Mouse (Mus musculus): ENCODE measurements around the gene Lsamp.
"Not testable (repeated sequence)": the region's sequence is repeated elsewhere in the genome, so short reads cannot be mapped to it uniquely, and the experiment has no call there.

Gene Lsamp

GRCm38 (mm10) chr16:41929546-41929945, 1945.4 kb downstream of the Lsamp start:
- DNase-seq (ENCODE audit: low spot score): no peak

GRCm38 (mm10) chr16:41935701-41936100, 1951.5 kb downstream of the Lsamp start:
- DNase-seq (ENCODE audit: low spot score): no peak

GRCm38 (mm10) chr16:41936908-41937595, 1952.9 kb downstream of the Lsamp start:
- no peak for DNase-seq (ENCODE audit: low spot score)

GRCm38 (mm10) chr16:41937596-41937990, 1953.4 kb downstream of the Lsamp start:
- DNase-seq (ENCODE audit: low spot score): no peak

GRCm38 (mm10) chr16:41938258-41938657, 1954.1 kb downstream of the Lsamp start:
- DNase-seq (ENCODE audit: low spot score): no peak

- DNase-seq (ENCODE audit: low spot score): no peak
Observed at GRCm38 (mm10) chr16:41941591-41942315, 1957.6 kb downstream of the Lsamp start.

- no peak for DNase-seq (ENCODE audit: low spot score)
Observed at GRCm38 (mm10) chr16:41957811-41958210, 1973.7 kb downstream of the Lsamp start.

GRCm38 (mm10) chr16:41965636-41966035, 1981.5 kb downstream of the Lsamp start:
- no peak for DNase-seq (ENCODE audit: low spot score)

- no peak for DNase-seq (ENCODE audit: low spot score)
Observed at GRCm38 (mm10) chr16:41969215-41969614, 1985.1 kb downstream of the Lsamp start.

- DNase-seq (ENCODE audit: low spot score): no peak
Observed at GRCm38 (mm10) chr16:41974866-41975719, 1990.9 kb downstream of the Lsamp start.

- DNase-seq (ENCODE audit: low spot score): no peak
Observed at GRCm38 (mm10) chr16:41976897-41977296, 1992.7 kb downstream of the Lsamp start.

- DNase-seq (ENCODE audit: low spot score): no peak
Observed at GRCm38 (mm10) chr16:41996956-41997355, 2012.8 kb downstream of the Lsamp start.

- DNase-seq (ENCODE audit: low spot score): no peak
Observed at GRCm38 (mm10) chr16:42002925-42003324, 2018.8 kb downstream of the Lsamp start.

- not testable (repeated sequence) for DNase-seq (ENCODE audit: low spot score)
Observed at GRCm38 (mm10) chr16:42003506-42003905, 2019.3 kb downstream of the Lsamp start.

GRCm38 (mm10) chr16:42004166-42004565, 2020.0 kb downstream of the Lsamp start:
- DNase-seq (ENCODE audit: low spot score): no peak

GRCm38 (mm10) chr16:42014937-42015336, 2030.8 kb downstream of the Lsamp start:
- DNase-seq (ENCODE audit: low spot score): no peak

GRCm38 (mm10) chr16:42015443-42015842, 2031.3 kb downstream of the Lsamp start:
- DNase-seq (ENCODE audit: low spot score): no peak

- no peak for DNase-seq (ENCODE audit: low spot score)
Observed at GRCm38 (mm10) chr16:42016791-42017643, 2032.9 kb downstream of the Lsamp start.

- DNase-seq (ENCODE audit: low spot score): no peak
Observed at GRCm38 (mm10) chr16:42022566-42022965, 2038.4 kb downstream of the Lsamp start.

- no peak for DNase-seq (ENCODE audit: low spot score)
Observed at GRCm38 (mm10) chr16:42032030-42032429, 2047.9 kb downstream of the Lsamp start.

GRCm38 (mm10) chr16:42033449-42033848, 2049.3 kb downstream of the Lsamp start:
- DNase-seq (ENCODE audit: low spot score): no peak

GRCm38 (mm10) chr16:42048138-42048537, 2064.0 kb downstream of the Lsamp start:
- DNase-seq (ENCODE audit: low spot score): no peak
